Mouse (Mus musculus) urinary bladder, postnatal 4 days (tissue): Measurements from ENCODE around the gene Dkk3.
A peak's percentile ranks its signal among the peaks of the same experiment; 100 is the strongest.
"Not testable (repeated sequence)": the region's sequence is repeated elsewhere in the genome, so short reads cannot be mapped to it uniquely, and the experiment has no call there.

Experiments used
- DNase-seq, 2 experiments: peaks; one replicate each; pipeline ENCODE4 v3.0.0; 2021 to 2022; ENCODE audit warnings: low spot score in 2 of 2

Dkk3 gene

GRCm38 (mm10) chr7:112130660-112131059, 28.2 kb downstream of the Dkk3 start:
- no peak for DNase-seq

DNA sequence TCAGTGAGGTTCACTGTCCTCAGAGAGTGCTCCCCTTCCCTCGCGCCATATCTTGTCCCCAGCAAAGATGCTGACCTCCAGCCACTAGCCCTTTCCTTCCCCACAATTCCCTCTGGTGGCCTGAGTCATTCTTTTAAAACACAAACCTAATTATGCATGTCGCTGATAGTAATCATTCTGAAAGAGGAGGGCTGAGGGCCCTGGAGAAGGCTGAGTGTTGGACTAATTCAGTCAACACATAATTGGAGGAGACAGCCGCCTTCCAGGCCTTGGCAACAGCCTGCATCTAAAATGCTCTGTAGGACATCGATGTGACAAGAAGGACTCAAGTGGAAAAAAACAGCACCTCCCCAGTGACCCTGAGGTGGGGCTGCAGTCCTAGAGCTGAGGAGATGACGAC, 29.0 kb downstream of the Dkk3 start:
- no peak for DNase-seq

- DNase-seq = no peak
Measured at GRCm38 (mm10) chr7:112128810-112129209, 30.0 kb downstream of the Dkk3 start.

DNA sequence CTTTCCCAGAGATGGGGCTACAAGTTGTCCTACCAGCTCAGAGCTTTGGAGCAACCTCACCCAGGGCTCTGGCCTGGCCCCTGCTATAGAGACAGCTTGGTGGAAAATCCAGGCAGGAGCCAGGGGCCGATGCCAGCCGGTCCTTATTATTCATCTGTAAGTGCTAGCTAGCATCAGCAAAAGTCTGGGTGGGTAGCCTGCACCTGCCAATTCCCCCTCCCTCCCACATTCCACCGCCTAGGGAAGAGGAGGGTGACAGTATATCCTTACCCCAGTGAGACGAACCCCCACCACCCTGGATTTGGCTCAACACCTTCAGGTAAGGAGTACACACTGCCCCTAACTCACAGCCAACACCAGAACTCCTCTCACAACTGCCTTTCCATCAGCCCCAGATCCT, 30.9 kb downstream of the Dkk3 start:
- no peak for DNase-seq

- no peak for DNase-seq
Measured at GRCm38 (mm10) chr7:112127085-112127637, 31.7 kb downstream of the Dkk3 start.

DNA sequence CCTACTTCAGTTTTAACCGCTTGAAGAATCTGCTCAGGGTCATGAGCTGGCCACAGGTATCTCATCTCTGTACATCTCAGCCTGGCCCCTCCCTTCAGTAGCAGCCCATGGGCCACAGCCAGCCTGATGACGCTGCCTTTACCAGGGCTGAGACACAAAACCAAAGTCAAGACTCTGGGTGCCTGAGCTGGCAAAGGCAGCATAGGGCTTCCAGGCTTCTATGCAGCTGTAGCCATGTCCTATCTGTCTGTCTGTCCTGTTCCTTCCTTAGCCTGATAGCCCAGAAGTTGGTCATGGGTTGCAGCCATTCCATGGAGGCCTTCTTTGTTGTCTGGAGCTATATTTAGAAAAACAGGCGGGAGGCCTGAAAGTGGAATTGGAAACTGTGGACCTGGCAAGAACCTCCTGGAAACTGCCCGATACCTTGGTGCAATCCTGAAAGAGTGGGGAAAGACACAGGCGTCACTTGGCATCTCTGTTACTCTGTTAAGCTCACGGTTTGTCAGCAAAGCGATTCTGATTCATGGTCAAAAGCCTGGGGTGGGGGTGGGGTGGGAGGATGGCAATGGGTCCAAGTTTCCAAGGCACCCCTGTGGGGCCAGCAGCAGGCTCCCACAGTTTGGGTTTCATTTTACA, 33.1 kb downstream of the Dkk3 start:
- no peak for DNase-seq

- no peak for DNase-seq
Measured at GRCm38 (mm10) chr7:112123612-112124011, 35.2 kb downstream of the Dkk3 start.

DNA sequence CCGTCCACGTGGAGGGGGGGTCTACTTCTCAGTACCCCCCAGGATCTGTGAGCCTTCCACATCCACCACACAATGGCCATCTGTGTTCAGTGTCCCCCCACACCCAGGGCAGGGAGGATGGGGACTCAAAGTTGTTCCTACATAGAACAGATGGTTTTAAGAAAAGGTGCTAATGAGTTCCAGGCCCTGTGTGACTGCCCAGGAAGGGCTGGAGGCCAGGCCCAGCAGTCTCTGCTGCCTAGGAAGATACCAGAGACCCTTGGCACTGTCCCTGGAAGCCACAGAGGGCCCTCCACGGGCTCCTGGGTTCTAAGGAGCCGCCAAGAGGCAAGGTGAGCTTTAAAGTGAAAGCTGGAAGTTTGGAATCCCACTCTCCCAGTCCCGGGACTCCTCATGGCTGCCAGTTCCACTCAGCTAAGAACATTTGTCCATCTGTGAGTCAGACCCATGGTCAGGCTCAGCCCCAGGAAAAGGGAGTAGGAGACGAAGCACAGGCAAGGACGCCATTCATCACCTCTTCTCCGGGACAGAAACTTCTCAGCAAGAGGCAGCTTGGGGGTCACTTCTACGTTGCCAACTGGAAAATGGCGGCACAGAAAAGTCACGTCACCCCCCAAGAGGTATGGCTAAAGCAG, 36.9 kb downstream of the Dkk3 start:
- no peak for DNase-seq

DNA sequence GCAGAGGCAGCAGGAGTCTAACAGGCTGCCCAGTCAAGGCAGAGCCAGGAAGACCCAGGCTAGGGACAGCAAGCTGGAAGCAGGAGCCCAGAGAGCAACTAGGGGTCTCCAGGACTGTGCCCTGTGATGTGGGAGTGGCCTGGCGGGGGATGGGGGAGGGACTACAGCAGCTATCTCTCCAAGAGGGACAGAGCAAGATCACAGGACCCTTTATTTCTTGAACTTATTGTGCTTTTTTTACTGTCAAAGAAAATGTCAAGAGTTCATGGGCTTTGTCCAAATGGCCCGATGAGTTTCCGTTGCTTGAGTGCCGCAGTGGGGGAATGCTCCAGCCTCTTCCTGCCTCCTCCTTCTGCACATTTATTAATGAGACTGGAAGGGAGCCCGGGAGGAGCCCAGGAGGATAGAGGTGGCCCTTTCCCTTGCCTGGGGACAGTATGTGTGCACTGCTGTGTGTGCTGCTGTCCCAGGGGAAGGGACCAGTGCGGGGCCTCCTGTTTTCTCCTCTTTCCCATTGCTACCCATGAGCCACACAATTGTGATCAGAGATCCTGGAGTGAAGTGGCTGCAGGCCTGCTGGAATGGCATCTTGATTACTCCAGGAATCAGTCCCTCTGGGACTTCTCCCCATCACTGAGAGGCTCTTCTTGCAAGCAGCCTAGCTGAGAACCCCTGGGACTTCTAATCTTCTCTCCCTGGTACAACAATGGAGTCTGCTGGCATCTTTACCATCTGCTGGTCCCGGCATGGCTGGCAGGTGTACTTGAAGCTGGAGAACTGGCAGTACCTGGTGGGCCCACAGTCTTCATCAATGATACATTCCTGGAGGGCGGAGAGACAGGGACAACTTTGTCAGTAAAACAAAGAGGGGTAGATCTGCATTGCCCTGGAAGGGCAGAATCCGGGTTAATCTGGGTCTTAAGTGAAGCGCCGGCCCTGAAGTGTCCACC, 37.7 kb downstream of the Dkk3 start:
- DNase-seq = no peak

DNA sequence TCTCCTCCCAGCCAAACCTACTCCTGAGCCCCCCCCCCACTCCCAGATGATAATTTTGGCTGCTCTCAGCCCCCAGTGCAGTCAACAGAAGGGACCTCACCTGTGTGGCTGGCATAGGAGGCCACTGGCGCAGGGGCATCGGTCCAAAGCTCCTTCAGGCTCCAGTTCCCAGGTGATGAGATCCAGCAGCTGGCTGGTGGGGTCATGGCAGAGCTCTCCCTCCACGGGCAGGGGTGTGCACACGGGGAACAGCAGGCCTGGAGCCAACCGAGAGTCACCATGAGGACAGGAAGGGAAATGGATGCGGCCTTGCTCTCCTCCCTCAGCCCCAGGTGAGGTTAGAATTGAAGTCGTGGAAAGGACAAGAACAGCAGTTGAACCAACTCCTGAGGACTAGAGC, 39.6 kb downstream of the Dkk3 start:
- no peak for DNase-seq

DNA sequence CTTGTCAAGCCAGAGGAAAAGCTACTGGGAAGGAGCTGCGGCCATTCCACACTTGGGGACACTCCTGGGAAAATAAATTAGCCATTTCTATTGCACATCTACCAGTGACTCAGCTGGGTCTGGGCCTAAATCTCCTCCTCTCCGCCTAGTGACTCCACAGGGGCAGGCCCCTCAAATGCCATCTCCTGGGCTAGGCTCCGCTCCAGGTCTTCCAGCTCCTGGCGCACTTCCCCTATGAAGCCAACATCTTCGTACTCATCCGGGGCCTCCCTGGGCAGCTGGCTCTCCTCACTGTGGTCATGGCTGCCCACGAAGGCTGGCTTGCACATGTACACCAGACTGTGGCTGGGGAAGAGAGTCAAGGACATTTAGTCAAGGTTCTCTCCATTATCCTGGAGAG, 40.8 kb downstream of the Dkk3 start:
- no peak for DNase-seq

GRCm38 (mm10) chr7:112117501-112117900, 41.4 kb downstream of the Dkk3 start:
- DNase-seq = no peak

- no peak for DNase-seq
Measured at GRCm38 (mm10) chr7:112110638-112111372, 48.1 kb downstream of the Dkk3 start.

- no peak for DNase-seq
Measured at GRCm38 (mm10) chr7:112108757-112109156, 50.1 kb downstream of the Dkk3 start.

DNA sequence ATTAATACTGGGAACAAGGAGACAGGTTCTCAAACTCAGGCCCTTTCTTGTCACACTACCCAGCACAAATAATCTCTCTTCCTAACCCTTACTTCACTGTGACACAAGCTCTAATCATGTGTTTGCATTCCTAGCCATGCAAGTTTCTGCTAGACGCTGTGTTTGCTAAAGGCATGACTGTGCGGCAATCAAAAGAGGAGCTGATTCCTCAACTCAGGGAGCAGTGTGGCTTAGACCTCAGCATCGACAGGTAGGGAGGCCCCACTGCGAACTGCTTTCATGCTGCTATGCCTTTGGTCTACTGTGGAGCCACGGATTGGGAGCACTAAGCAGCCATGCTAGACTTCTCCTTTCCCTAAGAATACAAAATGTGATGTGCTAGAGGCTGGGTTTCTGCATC, 55.0 kb downstream of the Dkk3 start:
- DNase-seq = no peak

DNA sequence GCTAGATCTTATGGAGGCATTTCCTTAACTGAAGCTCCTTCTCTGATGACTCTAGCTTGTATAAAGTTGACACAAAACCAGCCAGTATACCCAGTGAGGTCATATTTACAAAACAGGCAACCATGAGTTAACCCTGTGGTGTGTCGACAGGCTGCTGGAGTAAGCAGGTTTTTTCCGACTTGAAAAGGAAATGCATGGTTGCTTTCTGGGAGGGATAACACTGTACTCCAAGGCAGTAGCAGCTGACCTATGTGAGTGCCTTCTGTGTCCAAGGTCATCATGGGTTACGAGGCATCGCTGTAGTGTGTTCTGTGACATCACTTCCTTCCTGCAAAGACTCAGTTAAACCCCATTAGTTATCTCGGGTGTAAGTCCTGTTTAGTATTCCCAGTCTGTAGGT, 55.9 kb downstream of the Dkk3 start:
- DNase-seq = no peak

DNA sequence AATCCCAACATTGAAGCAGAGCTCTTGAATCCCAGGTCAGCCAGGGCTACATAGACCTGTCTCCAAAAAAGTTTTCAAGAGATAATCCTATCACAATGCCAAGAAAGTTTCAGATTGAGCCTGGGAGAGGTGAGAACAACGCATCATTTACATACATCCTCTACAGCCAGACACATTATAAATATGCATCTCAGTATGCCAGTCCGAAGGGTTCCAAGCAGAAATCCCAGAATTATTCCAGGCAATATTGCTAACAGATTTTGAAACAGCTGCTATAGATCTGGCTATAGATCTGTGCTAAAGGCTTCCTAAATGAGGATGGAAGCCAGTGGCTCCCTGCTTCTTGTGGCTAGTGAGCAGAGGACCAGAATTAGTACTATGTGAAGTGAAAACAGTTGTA, 58.0 kb downstream of the Dkk3 start:
- DNase-seq = no peak

DNA sequence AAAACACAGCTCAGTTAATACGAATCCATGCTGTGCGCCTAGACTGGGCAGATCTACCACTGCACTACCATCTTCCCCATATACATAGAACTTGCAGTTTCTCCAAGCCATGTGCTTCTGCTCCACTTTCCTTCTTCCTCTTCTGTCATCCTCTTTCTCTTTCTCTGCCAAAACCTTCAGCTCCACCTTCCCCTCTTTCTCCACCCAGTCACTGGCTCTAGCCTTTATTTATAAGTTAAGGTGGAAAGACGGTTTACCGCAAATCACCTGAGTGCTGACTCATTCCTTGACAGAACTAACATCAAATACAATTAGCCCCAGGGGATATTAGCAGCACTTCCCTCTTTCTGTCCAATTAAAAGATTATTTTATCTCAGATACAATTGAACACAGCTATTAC, 63.9 kb downstream of the Dkk3 start:
- DNase-seq = not testable (repeated sequence)

DNA sequence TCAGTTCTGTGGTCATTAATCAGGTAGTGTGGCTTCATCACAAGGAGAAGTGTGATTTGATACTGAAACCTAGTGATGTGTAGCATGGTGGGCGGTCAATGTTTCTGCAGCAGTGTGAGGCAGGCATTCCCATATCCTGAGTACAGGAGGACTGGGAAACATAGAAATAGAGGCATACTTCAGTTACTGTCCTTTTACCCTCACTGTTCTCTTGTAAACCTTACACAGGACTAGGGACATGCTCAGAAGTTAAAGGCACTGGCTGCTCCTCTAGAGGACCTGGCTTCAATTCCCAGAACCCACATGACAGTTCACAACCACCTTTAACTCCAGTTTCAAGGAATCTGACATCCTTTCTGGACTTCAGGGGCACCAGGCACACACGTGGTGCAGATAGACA, 72.7 kb downstream of the Dkk3 start:
- DNase-seq = no peak

DNA sequence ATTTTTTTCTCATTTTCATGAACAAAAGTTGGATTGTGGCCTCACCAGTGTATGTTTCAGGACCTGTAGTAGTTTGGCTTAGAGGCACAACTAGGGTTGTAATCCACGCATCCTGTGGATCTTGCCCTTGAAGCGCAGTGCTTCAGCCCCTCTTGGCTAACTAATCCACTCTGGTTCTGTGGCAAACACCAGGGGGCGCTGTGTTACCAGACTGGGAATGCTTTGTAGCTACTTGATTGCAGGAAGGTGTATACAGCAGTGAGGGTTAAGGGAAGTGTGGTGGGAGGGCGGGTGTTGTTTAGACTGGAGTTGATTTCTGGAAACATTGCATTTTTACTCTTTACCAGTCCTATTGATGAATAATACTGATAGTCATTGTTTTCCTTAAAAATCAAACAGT, 73.8 kb downstream of the Dkk3 start:
- peak; percentile 64 to 90 for DNase-seq

- no peak for DNase-seq
Measured at GRCm38 (mm10) chr7:112084222-112084621, 74.6 kb downstream of the Dkk3 start.

DNA sequence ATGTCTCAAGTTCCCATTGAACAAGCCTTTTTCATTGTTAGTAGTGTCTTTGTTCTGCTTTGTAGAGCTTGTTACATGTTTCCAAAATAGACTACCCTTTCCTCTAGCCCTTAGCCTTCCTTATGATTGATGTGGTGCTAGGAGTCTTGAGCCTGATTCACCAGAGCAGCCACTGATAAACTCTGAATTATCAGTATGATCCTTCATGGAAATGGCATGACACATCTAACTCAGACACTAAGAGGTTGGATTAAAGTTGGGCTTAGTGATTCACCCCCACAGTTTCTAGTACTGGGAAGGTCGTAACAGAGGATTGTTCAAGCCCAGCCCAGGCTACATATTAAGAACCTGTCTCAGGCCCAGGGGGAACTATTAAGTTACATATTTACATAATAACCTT, 76.2 kb downstream of the Dkk3 start:
- no peak for DNase-seq
